Mouse (Mus musculus) CH12.LX (cell line): ENCODE data around the gene Gm45233.

Source experiments
- CTCF ChIP-seq, 2 experiments: IDR thresholded peaks in 1 of 2; conservative IDR thresholded peaks in 1 of 2; 2 replicates each; pipeline ENCODE4 v1.5.1; 2011 to 2012; ENCODE audit warnings: low read depth in 2 of 2, low read length in 2 of 2, improper control_type of control experiment in 1 of 2, inconsistent platforms in 1 of 2, mild to moderate bottlenecking in 1 of 2, moderate library complexity in 1 of 2
- ETS1 ChIP-seq: conservative IDR thresholded peaks from 2 replicates; pipeline ENCODE4 v1.6.1; 2012; ENCODE audit warnings: low read depth, mild to moderate bottlenecking, inconsistent platforms, low read length, improper control_type of control experiment, moderate library complexity
- GABPA ChIP-seq: IDR thresholded peaks from 2 replicates; pipeline ENCODE4 v1.6.1; 2012; ENCODE audit warnings: low read depth, low read length, improper control_type of control experiment, inconsistent platforms; ENCODE audit not compliant: insufficient replicate concordance
- JUND ChIP-seq: conservative IDR thresholded peaks from 2 replicates; pipeline ENCODE4 v1.6.1; 2011; ENCODE audit warnings: low read depth, low read length, improper control_type of control experiment
- POLR2A ChIP-seq: IDR thresholded peaks from 2 replicates; pipeline ENCODE4 v1.6.1; 2011; ENCODE audit warnings: low read depth, mild to moderate bottlenecking, improper control_type of control experiment, low read length
- USF2 ChIP-seq: conservative IDR thresholded peaks from 2 replicates; pipeline ENCODE4 v1.6.1; 2011; ENCODE audit warnings: low read depth, low read length, improper control_type of control experiment
- ZNF384 ChIP-seq: IDR thresholded peaks from 2 replicates; pipeline ENCODE4 v1.6.1; 2012; ENCODE audit warnings: low read depth, low read length, improper control_type of control experiment, inconsistent platforms

GRCm38 (mm10) chr7:43463976-43464375, 20.0 kb downstream of the Gm45233 start:
- TF ChIP-seq ETS1 (no peak), USF2 (no peak), CTCF (conservative IDR thresholded peaks at IDR 0.05 in 1 of 2, IDR thresholded peaks at IDR 0.05 in 1 of 2; ENCODE audit: low read depth in 2 of 2, low read length in 2 of 2) (no peak), GABPA (no peak), JUND (no peak), POLR2A (no peak), ZNF384 (no peak)
